Mouse (Mus musculus) layer of hippocampus, adult 2 months (tissue): Measurements from ENCODE around the gene Fgf9. TPM values are rescaled to one million over a fixed set of nuclear protein-coding genes. Genes with fewer than 3 reads are reported as not detected.

Source experiments
- DNase-seq, 2 experiments: peaks; one replicate each; pipeline ENCODE4 v3.0.0; 2022; ENCODE audit warnings: low spot score in 2 of 2
- H3K27ac ChIP-seq: fragments of 200-600 bp; 2 replicates; pipeline ENCODE4 v1.8.1; 2022
- H3K4me3 ChIP-seq: fragments of 200-600 bp; 2 replicates; pipeline ENCODE4 v1.8.1; 2022; ENCODE audit warnings: mild to moderate bottlenecking
- CTCF ChIP-seq: fragments of 200-600 bp; conservative IDR thresholded peaks from 2 replicates; pipeline ENCODE4 v1.8.1; 2022; ENCODE audit warnings: antibody characterized with exemption, mild to moderate bottlenecking, moderate library complexity
- total RNA-seq, 2 experiments: library from RNA; stranded (reverse); gene quantifications; 2 replicates each; pipeline ENCODE4 v1.2.3; 2021

The Fgf9 gene
- total RNA-seq, 2 experiments from 2014 or later, result 16.3 to 17.1 TPM

- no peak for TF ChIP-seq CTCF
- DNase-seq, result no peak
- no peak overlapping the region for H3K27ac ChIP-seq
These were observed 35.2 kb downstream of the Fgf9 start for GRCm38 (mm10) chr14:58105596-58105995.

DNA sequence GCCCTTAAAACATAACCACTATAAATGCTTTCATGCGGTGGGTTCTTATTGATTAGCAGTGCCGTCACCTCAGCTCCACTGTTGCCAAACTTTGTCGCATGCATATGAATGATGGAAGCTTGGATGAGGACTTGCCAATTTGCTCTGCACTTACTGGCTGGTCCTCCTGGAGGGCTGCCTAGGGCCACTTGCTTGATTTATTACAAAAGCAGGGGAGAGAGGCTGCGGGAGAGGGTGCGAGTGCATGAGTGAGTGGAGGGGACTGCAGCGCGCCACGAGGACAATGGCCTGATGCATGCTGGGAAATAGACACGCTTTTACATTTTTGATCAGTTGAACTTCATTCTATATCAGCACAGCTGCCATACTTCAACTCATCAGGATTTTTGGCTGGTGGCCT is 39.3 kb downstream of the Fgf9 start:
- TF ChIP-seq CTCF, result no peak
- no peak for DNase-seq
- Histone ChIP-seq H3K27ac (no peak overlapping the region), H3K4me3 (no peak overlapping the region)

More at GRCm38 (mm10) chr14:58105596-58105995, 35.2 kb downstream of the Fgf9 start:
- H3K4me3 ChIP-seq, result no peak overlapping the region

DNA sequence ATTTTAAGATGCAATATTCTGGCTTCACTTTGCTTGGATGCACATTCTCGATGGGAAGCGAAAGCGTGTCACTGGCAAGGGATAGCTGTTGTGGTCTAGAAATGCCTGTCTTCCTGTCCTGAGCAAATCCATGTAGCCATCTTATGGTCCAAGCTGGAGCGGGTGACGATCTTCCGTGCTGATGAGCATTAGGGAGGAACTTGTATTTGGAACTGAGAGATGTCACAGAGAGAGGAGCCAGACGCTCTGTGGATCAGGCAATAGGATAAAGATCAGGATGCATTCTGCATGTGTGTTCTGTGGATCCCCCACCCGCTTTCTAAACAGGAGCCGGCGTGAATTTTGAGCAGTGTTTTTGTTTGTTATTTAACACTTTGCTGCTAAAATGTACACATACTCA is 41.2 kb downstream of the Fgf9 start:
- Histone ChIP-seq H3K27ac (no peak overlapping the region), H3K4me3 (peak overlapping the region; percentile 13; the same call in 1 of the 2 replicates)
- no peak for TF ChIP-seq CTCF
- no peak for DNase-seq

DNA sequence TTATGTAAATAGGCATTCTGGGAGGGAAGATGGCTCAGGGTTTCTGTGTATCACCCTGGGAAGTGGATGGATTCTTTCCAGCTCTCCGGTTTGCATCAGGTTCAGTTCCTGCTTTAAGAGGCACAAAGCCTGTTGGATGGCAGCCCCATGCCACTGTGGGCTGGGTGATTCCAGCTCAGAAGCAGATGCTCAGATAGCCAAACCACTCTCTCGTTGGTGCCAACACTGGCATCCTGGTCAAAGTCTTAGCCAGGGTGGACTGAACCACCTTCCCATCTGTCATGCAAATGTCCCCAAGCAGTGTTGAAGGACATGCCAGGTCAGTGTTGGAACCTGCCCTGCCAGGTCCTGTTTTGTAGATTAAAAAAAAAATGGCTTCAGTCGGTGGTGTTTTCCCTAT is 42.0 kb downstream of the Fgf9 start:
- H3K27ac ChIP-seq, result no peak overlapping the region
- DNase-seq, result no peak
- TF ChIP-seq CTCF, result no peak
- no peak overlapping the region for H3K4me3 ChIP-seq

GRCm38 (mm10) chr14:58113180-58113579 is 42.8 kb downstream of the Fgf9 start:
- no peak for TF ChIP-seq CTCF
- H3K27ac ChIP-seq, result no peak overlapping the region
- H3K4me3 ChIP-seq, result no peak overlapping the region
- no peak for DNase-seq

- no peak for DNase-seq
- no peak overlapping the region for H3K4me3 ChIP-seq
- H3K27ac ChIP-seq, result no peak overlapping the region
- no peak for TF ChIP-seq CTCF
These were observed 43.8 kb downstream of the Fgf9 start for GRCm38 (mm10) chr14:58114146-58114545.

DNA sequence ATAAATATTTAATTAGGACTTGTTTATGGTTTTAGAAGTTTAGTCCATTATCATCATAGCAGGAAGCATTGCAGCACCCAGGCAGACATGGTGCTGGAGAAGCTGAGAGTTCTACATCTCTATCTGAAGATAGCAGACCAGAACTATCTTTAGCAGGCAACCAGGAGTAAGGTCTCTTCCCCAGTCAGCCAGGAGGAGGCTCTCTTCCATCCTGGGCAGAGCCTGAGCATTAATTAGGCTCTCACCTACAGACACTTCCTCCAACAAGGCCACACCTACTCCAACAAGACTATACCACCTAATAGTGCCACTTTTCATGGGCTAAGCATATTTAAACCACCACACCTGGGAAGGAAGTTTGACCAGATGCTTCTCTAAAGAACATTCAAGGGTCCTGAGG is 54.3 kb downstream of the Fgf9 start:
- Histone ChIP-seq H3K4me3 (no peak overlapping the region), H3K27ac (no peak overlapping the region)
- DNase-seq, result no peak
- no peak for TF ChIP-seq CTCF

DNA sequence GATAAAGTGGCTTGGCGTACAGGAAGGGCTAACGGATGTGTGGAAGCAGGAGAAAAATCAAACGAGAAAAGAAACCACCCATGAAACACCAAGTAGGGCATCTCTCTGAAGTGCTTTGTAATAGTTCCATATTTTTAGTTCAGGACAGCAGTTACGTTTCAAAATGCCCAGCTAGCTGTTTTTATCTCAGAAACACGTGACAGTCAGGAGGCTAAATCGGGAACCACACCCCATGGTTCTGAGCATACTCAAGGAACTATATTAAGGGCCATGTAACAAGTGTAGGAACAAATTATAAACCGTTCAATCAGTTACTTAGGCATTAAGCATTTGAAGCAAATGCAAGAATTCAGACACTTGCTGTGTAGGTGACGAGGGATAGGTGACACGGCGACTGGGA is 56.2 kb downstream of the Fgf9 start:
- Histone ChIP-seq H3K4me3 (no peak overlapping the region), H3K27ac (no peak overlapping the region)
- TF ChIP-seq CTCF, result no peak
- no peak for DNase-seq

DNA sequence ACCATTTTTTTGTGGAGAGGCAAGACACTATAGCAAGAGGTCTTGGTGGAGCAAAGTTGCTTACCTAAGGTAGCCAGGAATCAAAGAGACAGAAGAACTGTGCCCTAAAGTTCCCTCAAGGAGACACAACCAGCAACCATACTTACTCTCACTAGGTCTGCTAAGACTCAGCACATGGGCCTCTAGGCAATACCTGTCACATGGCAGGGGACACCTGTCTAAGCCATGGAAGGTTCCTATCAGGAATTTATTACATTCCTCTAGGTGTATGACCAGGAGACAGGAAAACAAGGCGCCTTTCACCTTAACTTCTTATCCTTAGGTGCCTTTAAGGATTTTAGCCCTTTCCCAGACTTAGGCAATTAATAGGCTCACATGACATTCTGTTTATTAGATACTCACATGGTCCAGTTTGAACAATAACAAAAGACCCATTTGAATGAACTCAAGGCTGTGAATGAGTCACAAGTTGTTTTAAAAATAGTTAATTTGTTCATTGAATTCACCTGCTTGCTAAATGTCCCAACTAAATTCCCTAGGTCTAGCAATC is 69.2 kb downstream of the Fgf9 start:
- TF ChIP-seq CTCF, result no peak
- no peak for DNase-seq
- Histone ChIP-seq H3K27ac (no peak overlapping the region), H3K4me3 (no peak overlapping the region)

DNA sequence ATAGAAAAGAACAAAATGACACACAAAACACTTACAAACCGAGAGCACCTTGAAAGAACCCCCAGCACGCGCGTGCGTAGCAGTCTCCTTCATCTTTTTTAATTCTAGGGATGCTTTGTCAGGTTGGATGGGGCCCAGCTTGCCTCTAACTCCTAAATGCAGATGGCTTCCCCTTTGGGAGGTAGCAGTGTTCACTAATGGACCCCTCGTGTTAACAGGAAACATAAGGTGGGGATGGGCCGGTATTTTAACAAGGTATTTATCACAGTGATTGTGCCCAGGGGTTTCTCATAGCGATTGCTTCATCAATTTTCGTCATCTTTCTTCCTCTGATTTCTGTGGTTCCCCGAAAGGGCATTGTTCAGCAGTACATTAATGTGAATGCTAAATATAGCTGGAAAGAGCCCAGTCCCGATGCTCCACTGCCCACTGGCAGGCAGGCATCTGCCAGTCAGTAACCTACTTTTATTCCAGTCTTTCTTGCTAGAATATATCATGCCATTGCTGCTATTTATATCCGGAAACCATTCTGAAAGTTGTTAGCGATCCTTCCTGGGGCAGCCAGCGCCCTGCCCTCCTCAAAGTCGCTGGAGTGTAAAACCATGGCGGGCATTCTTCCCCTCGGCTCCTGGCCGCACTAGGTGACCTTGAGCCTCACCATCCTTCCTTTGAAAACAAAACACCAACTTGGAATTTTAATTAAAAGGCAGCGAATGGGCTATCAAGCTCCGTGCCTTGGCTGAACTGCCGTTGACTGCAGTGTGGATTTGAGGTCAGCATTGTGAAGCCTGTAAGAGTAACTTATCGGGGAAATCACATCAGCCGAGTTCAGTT is 79.5 kb downstream of the Fgf9 start:
- Histone ChIP-seq H3K27ac (no peak overlapping the region), H3K4me3 (peak overlapping the region; percentile 49)
- no peak for DNase-seq
- TF ChIP-seq CTCF, result no peak

GRCm38 (mm10) chr14:58150471-58150855 is 80.1 kb downstream of the Fgf9 start:
- H3K27ac ChIP-seq, result no peak overlapping the region
- peak overlapping the region; percentile 49 for H3K4me3 ChIP-seq
- TF ChIP-seq CTCF, result no peak
- DNase-seq, result no peak

DNA sequence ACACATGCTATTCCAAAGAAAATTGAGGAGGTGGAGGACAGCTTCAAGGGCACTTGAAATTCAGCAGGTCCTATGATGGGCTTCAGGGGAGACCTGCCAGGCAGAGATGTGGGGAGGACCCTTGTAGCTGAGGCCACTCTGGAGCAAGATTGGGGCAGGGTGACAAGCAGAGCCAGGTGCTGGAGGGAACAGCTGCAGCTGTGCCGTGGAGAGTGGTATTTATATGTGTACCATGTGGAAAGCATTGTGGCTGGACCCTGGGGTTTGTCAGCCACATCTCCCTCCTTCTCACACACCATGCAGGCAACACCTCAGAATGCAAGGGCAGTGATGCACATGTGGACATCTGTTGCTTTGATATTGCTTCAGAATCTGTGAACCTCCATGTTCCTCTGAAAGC is 81.8 kb downstream of the Fgf9 start:
- TF ChIP-seq CTCF, result no peak
- no peak overlapping the region for H3K27ac ChIP-seq
- DNase-seq, result no peak
- H3K4me3 ChIP-seq, result no peak overlapping the region

- Histone ChIP-seq H3K27ac (no peak overlapping the region), H3K4me3 (no peak overlapping the region)
- DNase-seq, result no peak
- no peak for TF ChIP-seq CTCF
These were observed 83.4 kb downstream of the Fgf9 start for GRCm38 (mm10) chr14:58153470-58154416.

- no peak for TF ChIP-seq CTCF
- Histone ChIP-seq H3K4me3 (no peak overlapping the region), H3K27ac (no peak overlapping the region)
- DNase-seq, result no peak
These were observed 90.3 kb downstream of the Fgf9 start for GRCm38 (mm10) chr14:58160624-58161023.

Other genes with a start within 250 kb of the Fgf9 start
- 1 to 10 TPM in 1 of 2 experiments, under 1 TPM in 1; 0.97 to 1.3 TPM for gene Ska3, start 244.4 kb upstream of the Fgf9 start, total RNA-seq
- gene Mrpl57, start 244.3 kb upstream of the Fgf9 start, total RNA-seq, result 10 to 100 TPM; 67.4 to 75.9 TPM
- 10 to 100 TPM; 40.0 to 41.7 TPM for gene Zdhhc20, start 180.3 kb upstream of the Fgf9 start, total RNA-seq
- gene Micu2, start 71.3 kb upstream of the Fgf9 start, total RNA-seq, result 10 to 100 TPM; 24.9 to 25.3 TPM